Mouse (Mus musculus) heart, adult 9 months (tissue): ENCODE results near the gene Nxn.

Experiments used
- DNase-seq, 2 experiments: peaks; one replicate each; pipeline ENCODE4 v3.0.0; 2022; ENCODE audit warnings: low spot score in 2 of 2

Nxn gene

GRCm38 (mm10) chr11:76363636-76364035 lies 35.3 kb downstream of the Nxn start:
- DNase-seq: peak in 1 of 2 experiments; percentile 48

- DNase-seq: no peak
Measured at GRCm38 (mm10) chr11:76363178-76363577, 35.8 kb downstream of the Nxn start.

GRCm38 (mm10) chr11:76361422-76361821 lies 37.5 kb downstream of the Nxn start:
- no peak for DNase-seq

DNA sequence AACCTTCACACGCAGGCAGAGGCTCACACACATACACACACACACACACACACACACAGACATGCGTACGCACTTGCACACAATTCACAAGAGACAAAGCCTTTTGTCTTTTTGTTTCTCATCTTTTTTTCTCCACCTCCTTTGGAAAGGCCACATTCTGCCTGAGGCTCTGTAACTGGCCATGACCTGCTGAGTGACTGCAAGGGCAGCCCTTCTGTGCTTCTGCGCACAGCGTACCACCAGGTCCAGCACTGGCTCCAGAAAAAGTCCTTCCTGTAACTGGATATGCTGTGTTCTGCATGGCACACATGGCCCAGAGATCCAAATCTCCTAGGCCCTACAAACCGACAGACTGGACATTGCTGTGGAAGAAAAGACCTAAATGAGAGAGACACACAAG lies 38.7 kb downstream of the Nxn start:
- no peak for DNase-seq

DNA sequence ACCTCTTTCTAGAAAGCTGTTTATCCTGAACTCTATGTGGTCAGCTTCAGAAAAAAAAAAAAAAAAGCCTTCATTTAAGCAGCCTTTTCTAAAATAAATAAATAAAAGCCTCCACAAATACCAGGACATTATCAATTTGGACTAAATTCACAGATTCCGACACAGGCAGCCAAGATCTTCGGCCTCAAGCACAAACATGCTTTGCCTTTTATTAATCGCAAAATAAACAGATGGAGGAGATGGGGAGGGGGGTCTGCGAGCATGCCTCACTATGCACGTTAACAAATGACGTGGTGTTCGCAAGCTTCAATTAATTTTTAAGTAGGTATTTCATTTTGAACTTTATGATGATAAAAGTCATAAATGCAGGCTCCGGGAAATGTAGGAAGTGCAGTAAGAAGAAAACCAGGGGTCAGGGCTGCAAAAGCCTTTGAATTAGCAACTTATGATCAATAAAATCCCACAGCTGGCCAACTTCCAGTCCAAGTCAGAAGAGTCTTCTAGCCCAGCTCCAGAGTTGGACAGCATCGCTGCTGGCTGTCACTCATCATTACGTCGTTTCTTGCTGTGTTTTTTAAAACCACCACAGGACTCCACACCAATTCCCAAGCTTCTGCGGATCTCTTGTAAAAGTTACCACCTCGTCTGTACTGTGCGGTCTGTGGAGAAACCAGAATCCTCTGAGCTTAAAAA lies 40.2 kb downstream of the Nxn start:
- DNase-seq: peak in 1 of 2 experiments; percentile 33

- peak in 1 of 2 experiments; percentile 19 for DNase-seq
Measured at GRCm38 (mm10) chr11:76357464-76357863, 41.5 kb downstream of the Nxn start.

DNA sequence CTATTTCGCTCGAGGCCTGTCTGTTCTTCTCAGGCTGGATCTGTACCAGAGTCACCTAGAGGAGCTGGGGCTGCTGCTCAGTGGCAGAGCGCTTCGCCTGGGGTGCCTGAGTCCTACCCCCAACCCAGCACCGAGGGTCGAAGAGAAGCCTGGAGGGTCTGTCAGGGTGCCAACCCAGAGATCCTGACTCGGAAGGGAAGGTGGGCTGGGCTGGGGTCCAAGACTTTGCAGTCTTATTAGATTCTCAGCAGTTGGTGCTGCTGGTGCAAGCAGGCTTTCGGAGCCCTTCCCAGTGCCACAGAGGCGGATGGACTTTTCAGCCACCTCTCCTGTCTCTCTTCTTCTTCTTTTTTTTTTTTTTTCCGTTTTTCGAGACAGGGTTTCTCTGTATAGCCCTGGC lies 42.8 kb downstream of the Nxn start:
- DNase-seq: no peak

GRCm38 (mm10) chr11:76355425-76355824 lies 43.5 kb downstream of the Nxn start:
- DNase-seq: no peak

- peak; percentile 17 to 36 for DNase-seq
Measured at GRCm38 (mm10) chr11:76352861-76353558, 45.9 kb downstream of the Nxn start.

DNA sequence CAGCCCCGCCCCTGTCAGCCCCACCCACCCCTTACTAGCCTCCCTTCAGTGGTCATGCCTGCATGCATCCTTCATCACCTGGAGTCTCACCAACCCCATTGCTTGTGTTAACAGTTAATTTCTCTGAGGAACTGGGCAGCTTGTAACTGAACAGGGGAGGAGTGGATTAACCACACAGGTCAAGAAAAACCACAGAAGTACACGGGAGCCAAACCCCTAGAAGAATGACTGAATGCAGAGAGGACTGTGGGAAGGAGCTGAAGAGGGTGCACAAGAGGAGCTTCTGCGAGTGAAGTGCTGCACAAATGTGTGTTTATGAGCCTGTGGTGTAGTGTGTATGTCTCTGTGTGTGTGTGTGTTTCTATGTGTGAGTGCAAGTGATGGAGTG lies 47.3 kb downstream of the Nxn start:
- no peak for DNase-seq

- no peak for DNase-seq
Measured at GRCm38 (mm10) chr11:76350931-76351623, 47.9 kb downstream of the Nxn start.

GRCm38 (mm10) chr11:76349833-76350232 lies 49.1 kb downstream of the Nxn start:
- DNase-seq: no peak

DNA sequence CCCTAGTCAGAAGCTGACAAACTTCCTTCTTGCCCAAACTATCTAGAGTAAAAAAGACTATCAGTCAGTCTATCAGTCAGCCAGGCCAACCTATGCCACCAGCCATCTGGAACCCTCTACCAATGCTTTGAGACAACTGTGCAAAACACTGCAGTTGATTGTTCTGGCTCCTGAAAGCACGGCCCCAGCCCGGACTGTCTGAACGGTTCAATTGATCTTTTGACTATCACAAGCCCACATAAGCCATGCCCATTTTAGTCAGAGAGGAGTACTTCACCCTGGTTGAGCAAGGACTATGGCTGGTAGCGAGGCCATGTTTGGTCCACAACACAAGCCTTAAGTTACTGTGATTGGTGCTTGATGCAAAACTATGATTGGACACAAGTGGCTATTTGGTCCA lies 51.4 kb downstream of the Nxn start:
- DNase-seq: no peak

DNA sequence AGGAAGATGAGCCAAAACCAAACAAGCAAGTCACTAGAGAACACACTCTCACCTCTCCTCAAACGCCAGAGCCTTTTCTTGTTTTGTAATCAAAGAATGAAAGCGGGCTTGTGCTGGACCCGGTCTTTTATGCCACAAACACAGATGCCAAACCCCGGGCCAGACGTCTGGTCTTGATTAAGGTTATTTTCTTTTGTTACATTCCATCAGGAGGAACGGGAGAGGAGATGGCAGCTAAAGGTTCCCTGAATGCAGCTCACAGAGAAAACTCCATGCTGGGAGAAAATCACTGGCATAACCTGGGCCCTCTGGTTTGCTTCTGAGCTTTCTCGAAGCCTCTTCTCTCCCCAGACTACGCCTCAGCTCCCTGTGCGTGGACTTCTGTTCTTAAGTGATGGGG lies 55.9 kb downstream of the Nxn start:
- DNase-seq: no peak

GRCm38 (mm10) chr11:76341884-76342645 lies 56.9 kb downstream of the Nxn start:
- no peak for DNase-seq

- no peak for DNase-seq
Measured at GRCm38 (mm10) chr11:76341163-76341562, 57.8 kb downstream of the Nxn start.

GRCm38 (mm10) chr11:76339830-76340229 lies 59.1 kb downstream of the Nxn start:
- DNase-seq: no peak

DNA sequence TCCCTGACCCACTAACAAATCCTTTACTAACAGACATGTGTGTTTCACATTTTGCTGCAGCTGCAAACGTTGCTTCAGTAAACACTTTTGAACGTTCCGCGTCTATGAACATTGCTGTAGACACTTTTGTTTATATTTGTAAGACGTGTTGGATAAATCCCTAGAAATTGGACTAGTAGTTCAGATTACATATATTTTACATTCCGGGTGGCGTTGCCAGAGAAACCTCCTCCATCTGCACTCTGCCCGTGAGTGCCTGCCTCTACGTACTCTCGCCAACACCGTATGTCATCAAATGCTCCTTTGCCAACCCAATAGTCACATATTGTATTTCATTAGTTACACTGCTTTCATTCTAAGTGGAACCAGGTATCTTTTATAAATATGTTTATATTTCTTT lies 59.8 kb downstream of the Nxn start:
- no peak for DNase-seq

GRCm38 (mm10) chr11:76338656-76339055 lies 60.3 kb downstream of the Nxn start:
- DNase-seq: no peak

DNA sequence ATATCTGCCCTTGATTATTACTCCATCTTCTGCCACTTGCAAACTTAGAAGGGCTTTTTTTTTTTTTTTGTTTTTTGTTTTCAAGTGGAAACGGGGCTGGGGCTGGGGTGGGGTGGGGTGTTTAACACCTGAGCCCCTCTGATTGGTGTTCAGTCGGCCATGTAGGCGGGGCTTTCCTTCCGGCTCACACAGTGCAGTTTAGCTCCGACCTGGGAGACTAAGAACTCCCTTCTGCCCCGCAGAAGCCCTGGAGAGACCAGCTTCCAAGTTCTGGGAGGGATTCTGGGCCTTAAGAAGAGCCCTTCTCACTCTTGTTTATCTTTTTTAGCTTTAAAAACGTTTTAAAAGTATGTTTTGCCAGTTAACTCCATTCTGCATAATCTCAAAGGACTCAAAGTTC lies 61.2 kb downstream of the Nxn start:
- DNase-seq: no peak

- no peak for DNase-seq
Measured at GRCm38 (mm10) chr11:76337236-76337635, 61.7 kb downstream of the Nxn start.

GRCm38 (mm10) chr11:76336224-76336623 lies 62.7 kb downstream of the Nxn start:
- no peak for DNase-seq
